Mouse (Mus musculus): ENCODE data around the gene Wdr31. TPM values are rescaled to one million over a fixed set of nuclear protein-coding genes. Genes with fewer than 3 reads are reported as not detected.

Wdr31 gene
- polyA plus RNA-seq, 1 experiment from 2014 or later = 12.0 TPM

DNA sequence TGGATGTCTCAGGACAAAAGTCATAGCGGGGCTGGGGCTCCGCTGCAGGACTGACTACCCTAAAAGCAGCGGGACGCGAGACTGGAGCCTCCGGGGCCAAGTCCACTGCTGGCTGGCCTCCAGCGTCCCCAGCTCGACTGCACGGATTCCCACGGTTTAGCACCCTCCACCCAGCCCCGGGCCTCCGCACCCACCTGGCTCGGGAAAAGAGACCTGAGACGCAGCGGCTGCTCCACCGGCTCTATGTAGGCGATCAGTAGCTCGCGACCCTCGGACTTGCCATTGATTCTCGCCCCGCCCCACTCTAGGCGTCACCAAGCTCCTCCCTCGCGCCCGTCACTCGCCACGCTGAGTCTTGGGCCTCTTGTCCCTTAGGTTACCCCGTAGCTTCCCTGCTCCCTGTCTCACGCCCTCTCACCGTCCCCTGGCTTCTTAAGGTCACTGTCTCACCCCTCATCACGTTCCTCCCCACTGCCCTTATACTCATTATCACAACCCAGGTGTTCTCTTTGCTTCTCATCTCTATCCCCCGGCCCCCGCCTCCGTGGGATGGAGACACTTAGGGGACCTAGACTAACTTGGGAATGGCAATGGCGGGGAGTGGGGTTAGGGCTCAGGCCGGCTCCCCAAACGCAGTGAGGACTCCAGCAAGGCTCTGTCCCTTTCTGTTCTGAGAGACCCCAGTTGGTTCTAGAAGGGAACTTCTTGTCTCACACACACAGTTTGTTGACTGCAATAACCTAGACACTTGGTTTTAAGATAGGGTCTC is 31.5 kb upstream of the Wdr31 start:
- H3K36me3 ChIP-seq (ENCODE audit: control insufficient read depth, insufficient read depth, low read length) = peaks cover 23% of the 10 kb centered on the region
- H3K27ac ChIP-seq (ENCODE audit: low read depth) = peak overlapping the region; percentile 84
- ATAC-seq (replicated peaks; ENCODE audit: low FRiP score, low TSS enrichment, low read depth) = peak; percentile 90
- H3K27me3 ChIP-seq (replicated peaks; ENCODE audit: control insufficient read depth, insufficient read depth, low read length) = no peaks in the 10 kb centered on the region
- peak; percentile 97 for DNase-seq (ENCODE audit: low spot score)
- H3K9ac ChIP-seq (ENCODE audit: low read length) = peak overlapping the region; percentile 70
- no peaks in the 10 kb centered on the region for H3K9me3 ChIP-seq (ENCODE audit: control insufficient read depth, low read length)
- H3K4me1 ChIP-seq (replicated peaks; ENCODE audit: control insufficient read depth, insufficient read depth, low read length) = 0 out of 2 replicates have a peak, but pooled peaks cover 5% of the 10 kb centered on the region
- 3% methylated on average over 38 of the region's 38 CpGs for WGBS
- H3K4me3 ChIP-seq (ENCODE audit: low read depth, low read length) = peak overlapping the region; percentile 85
- H3K4me2 ChIP-seq (ENCODE audit: low read length) = peak overlapping the region; percentile 60

DNA sequence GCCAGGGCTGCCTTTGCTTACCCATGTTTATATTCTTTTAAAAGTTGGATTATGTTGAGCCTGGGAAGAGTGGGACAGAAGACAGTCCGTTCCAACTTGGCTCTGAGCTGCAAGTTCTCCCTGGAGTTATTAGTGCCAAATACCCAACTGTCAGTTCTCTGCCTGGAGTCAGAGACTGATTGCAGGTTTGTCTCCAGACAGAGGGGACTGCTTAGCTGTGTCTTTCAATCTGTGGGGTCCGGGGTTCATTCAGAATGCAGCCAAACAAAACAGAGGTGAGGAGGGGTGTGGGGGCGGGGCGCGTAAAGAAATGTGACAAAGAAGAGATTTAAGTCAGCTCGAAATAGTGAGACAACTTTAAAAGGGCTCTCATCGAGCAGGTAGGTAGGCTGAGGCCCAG is 30.8 kb upstream of the Wdr31 start:
- Histone ChIP-seq H3K27ac (ENCODE audit: low read depth) (peak overlapping the region; percentile 84), H3K9ac (ENCODE audit: low read length) (peak overlapping the region; percentile 70), H3K9me3 (ENCODE audit: control insufficient read depth, low read length) (no peaks in the 10 kb centered on the region), H3K27me3 (replicated peaks; ENCODE audit: control insufficient read depth, insufficient read depth, low read length) (no peaks in the 10 kb centered on the region), H3K36me3 (ENCODE audit: control insufficient read depth, insufficient read depth, low read length) (peaks cover 20% of the 10 kb centered on the region), H3K4me3 (ENCODE audit: low read depth, low read length) (peak overlapping the region; percentile 85), H3K4me2 (ENCODE audit: low read length) (peak overlapping the region; percentile 60), H3K4me1 (replicated peaks; ENCODE audit: control insufficient read depth, insufficient read depth, low read length) (0 out of 2 replicates have a peak, but pooled peaks cover 5% of the 10 kb centered on the region)
- no peak for ATAC-seq (replicated peaks; ENCODE audit: low FRiP score, low TSS enrichment, low read depth)
- WGBS = 3% methylated on average over 7 of the region's 7 CpGs
- no peak for DNase-seq (ENCODE audit: low spot score)

DNA sequence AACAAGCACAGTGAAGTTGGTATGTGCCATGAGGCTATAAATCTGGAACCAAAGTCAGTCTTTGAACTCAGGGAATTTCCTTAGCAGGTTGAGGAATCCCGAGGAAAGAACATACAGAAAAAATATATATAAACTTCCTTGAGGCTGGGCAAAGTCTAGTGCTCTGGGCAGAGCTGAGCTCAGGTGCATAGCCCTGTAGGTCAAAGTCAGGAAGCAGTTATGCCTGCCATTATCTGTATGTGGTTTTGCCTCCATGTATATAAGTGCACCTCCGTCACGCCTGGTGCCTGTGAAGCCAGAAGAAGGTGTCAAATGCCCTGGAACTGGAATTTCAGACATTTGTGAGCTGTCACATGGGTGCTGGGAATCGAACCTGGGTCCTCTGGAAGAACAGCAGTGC is 30.1 kb upstream of the Wdr31 start:
- 77% methylated on average over 4 of the region's 4 CpGs for WGBS
- Histone ChIP-seq H3K4me3 (ENCODE audit: low read depth, low read length) (peak overlapping the region; percentile 85; the same call in 1 of the 2 replicates), H3K9ac (ENCODE audit: low read length) (no peak overlapping the region), H3K36me3 (ENCODE audit: control insufficient read depth, insufficient read depth, low read length) (peaks cover 20% of the 10 kb centered on the region), H3K4me1 (replicated peaks; ENCODE audit: control insufficient read depth, insufficient read depth, low read length) (0 out of 2 replicates have a peak, but pooled peaks cover 5% of the 10 kb centered on the region), H3K4me2 (ENCODE audit: low read length) (peak overlapping the region; percentile 60), H3K27ac (ENCODE audit: low read depth) (no peak overlapping the region), H3K27me3 (replicated peaks; ENCODE audit: control insufficient read depth, insufficient read depth, low read length) (no peaks in the 10 kb centered on the region), H3K9me3 (ENCODE audit: control insufficient read depth, low read length) (no peaks in the 10 kb centered on the region)
- no peak for DNase-seq (ENCODE audit: low spot score)
- no peak for ATAC-seq (replicated peaks; ENCODE audit: low FRiP score, low TSS enrichment, low read depth)

DNA sequence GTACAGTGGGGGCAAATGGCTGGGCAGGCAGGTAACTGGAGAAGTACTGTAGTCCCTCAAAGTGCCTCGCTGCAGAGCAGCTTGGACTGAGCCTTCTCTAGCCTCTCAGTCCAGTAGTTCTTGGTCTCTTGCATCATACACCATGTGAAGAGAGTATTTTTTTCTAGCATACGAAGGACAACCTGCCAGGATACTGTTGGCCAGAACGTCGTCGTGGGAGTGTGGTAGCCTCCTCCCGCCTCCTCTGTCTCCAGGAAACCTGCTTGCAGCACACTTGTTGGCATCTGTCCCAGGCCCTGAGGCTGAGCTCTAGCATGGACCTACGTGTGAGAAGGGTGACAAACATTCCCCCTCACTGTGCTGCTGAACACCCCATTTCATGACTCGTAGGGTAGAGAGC is 26.1 kb upstream of the Wdr31 start:
- DNase-seq (ENCODE audit: low spot score) = no peak
- H3K27ac ChIP-seq (ENCODE audit: low read depth) = no peak overlapping the region
- no peak for ATAC-seq (replicated peaks; ENCODE audit: low FRiP score, low TSS enrichment, low read depth)

DNA sequence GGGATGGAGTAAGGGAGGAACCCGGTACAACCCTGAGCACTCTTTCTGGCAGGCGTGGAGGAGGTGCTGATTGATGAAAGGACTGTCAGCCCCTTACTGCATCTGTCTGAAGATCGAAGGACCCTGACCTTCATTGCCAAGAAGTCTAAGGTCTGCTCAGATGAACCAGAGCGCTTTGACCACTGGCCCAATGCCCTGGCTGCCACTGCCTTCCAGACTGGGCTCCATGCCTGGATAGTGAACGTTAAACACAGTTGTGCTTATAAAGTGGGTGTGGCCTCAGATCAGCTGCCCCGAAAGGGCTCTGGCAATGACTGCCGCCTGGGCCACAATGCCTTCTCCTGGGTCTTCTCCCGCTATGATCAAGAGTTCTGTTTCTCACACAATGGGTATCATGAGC is 25.2 kb upstream of the Wdr31 start:
- Histone ChIP-seq H3K27me3 (replicated peaks; ENCODE audit: control insufficient read depth, insufficient read depth, low read length) (no peaks in the 10 kb centered on the region), H3K9ac (ENCODE audit: low read length) (no peak overlapping the region), H3K36me3 (ENCODE audit: control insufficient read depth, insufficient read depth, low read length) (peaks cover 20% of the 10 kb centered on the region), H3K4me3 (ENCODE audit: low read depth, low read length) (no peak overlapping the region), H3K9me3 (ENCODE audit: control insufficient read depth, low read length) (no peaks in the 10 kb centered on the region), H3K4me1 (replicated peaks; ENCODE audit: control insufficient read depth, insufficient read depth, low read length) (no peaks in the 10 kb centered on the region), H3K4me2 (ENCODE audit: low read length) (no peak overlapping the region), H3K27ac (ENCODE audit: low read depth) (no peak overlapping the region)
- 70% methylated on average over 8 of the region's 8 CpGs for WGBS
- ATAC-seq (replicated peaks; ENCODE audit: low FRiP score, low TSS enrichment, low read depth) (no peak), DNase-seq (ENCODE audit: low spot score) (no peak)

More for the DNA sequence above, 26.1 kb upstream of the Wdr31 start:
- H3K36me3 ChIP-seq (ENCODE audit: control insufficient read depth, insufficient read depth, low read length) = peaks cover 20% of the 10 kb centered on the region
- no peak overlapping the region for H3K9ac ChIP-seq (ENCODE audit: low read length)
- H3K9me3 ChIP-seq (ENCODE audit: control insufficient read depth, low read length) = no peaks in the 10 kb centered on the region
- no peaks in the 10 kb centered on the region for H3K27me3 ChIP-seq (replicated peaks; ENCODE audit: control insufficient read depth, insufficient read depth, low read length)
- 0 out of 2 replicates have a peak, but pooled peaks cover 2% of the 10 kb centered on the region for H3K4me1 ChIP-seq (replicated peaks; ENCODE audit: control insufficient read depth, insufficient read depth, low read length)
- H3K4me3 ChIP-seq (ENCODE audit: low read depth, low read length) = no peak overlapping the region
- whole genome bisulfite sequencing = 67% methylated on average over 8 of the region's 8 CpGs
- no peak overlapping the region for H3K4me2 ChIP-seq (ENCODE audit: low read length)

DNA sequence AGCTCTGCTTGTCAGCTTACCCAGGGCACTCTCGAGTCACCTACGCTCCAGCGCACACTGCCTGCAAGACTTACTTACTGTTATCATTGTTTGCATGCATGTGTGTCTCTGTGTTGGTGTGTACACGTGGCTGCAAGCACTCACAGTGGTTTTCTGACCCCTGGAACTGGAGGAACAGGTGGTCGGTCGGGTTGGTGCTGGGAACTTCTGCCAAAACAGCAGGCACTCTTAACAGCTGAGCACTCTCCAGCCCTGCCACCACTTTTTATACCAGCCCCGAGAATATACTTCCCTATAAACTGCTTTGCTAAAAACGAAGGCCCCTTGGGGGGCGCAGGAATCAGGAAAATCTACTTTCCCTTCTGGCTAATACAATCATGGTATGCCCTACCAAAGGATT is 23.5 kb upstream of the Wdr31 start:
- DNase-seq (ENCODE audit: low spot score) (no peak), ATAC-seq (replicated peaks; ENCODE audit: low FRiP score, low TSS enrichment, low read depth) (no peak)
- WGBS = 71% methylated on average over 9 of the region's 9 CpGs
- H3K4me2 ChIP-seq (ENCODE audit: low read length) = no peak overlapping the region
- no peak overlapping the region for H3K27ac ChIP-seq (ENCODE audit: low read depth)
- H3K9me3 ChIP-seq (ENCODE audit: control insufficient read depth, low read length) = no peaks in the 10 kb centered on the region
- H3K4me3 ChIP-seq (ENCODE audit: low read depth, low read length) = no peak overlapping the region
- H3K36me3 ChIP-seq (ENCODE audit: control insufficient read depth, insufficient read depth, low read length) = peaks cover 14% of the 10 kb centered on the region
- no peaks in the 10 kb centered on the region for H3K27me3 ChIP-seq (replicated peaks; ENCODE audit: control insufficient read depth, insufficient read depth, low read length)
- H3K4me1 ChIP-seq (replicated peaks; ENCODE audit: control insufficient read depth, insufficient read depth, low read length) = no peaks in the 10 kb centered on the region
- H3K9ac ChIP-seq (ENCODE audit: low read length) = no peak overlapping the region

DNA sequence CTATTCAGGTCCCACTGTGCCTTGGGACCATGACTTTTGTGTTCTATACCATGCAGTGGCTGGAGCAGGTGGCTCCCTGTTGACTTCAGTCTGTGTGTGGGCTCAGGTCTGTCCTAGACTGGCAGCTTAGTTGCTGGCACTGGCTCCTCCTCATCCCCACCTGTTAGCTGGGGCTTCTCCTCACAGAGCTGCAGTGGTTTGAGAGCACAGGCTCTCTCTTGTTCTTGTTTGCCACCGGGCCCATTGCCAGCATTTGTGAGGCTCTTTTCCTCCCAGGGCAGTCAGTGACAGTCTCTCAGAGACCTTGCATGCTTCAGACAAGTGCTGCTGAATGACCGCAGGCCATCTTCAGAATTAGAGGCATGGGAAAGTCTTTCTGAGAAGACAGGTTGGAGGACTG is 22.0 kb upstream of the Wdr31 start:
- ATAC-seq (replicated peaks; ENCODE audit: low FRiP score, low TSS enrichment, low read depth) (no peak), DNase-seq (ENCODE audit: low spot score) (no peak)
- no peak overlapping the region for H3K27ac ChIP-seq (ENCODE audit: low read depth)
- no peaks in the 10 kb centered on the region for H3K36me3 ChIP-seq (ENCODE audit: control insufficient read depth, insufficient read depth, low read length)
- 79% methylated on average over 2 of the region's 2 CpGs for whole genome bisulfite sequencing
- no peaks in the 10 kb centered on the region for H3K27me3 ChIP-seq (replicated peaks; ENCODE audit: control insufficient read depth, insufficient read depth, low read length)
- H3K4me3 ChIP-seq (ENCODE audit: low read depth, low read length) = no peak overlapping the region
- no peak overlapping the region for H3K9ac ChIP-seq (ENCODE audit: low read length)
- H3K9me3 ChIP-seq (ENCODE audit: control insufficient read depth, low read length) = no peaks in the 10 kb centered on the region
- H3K4me1 ChIP-seq (replicated peaks; ENCODE audit: control insufficient read depth, insufficient read depth, low read length) = no peaks in the 10 kb centered on the region
- no peak overlapping the region for H3K4me2 ChIP-seq (ENCODE audit: low read length)

DNA sequence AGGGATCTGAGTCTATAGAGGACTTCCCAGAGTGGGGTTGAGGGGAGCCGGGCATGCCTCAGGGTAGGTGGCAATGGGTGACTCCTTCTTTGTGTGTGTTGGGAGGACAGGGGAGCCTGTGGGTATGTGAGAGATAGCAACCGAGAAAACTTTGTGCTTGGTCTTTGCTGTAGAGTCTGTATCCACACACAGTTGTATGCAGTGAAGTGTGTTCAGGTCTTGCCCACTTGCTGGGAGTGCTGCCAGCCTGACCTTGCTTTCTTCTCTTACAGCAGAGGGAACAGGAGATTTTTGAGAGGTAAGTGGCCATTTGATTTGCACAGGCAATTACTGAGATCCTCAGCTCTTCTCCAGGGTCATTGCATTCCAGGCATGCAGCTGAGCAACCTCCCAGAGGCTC is 17.2 kb upstream of the Wdr31 start:
- no peak overlapping the region for H3K9ac ChIP-seq (ENCODE audit: low read length)

DNA sequence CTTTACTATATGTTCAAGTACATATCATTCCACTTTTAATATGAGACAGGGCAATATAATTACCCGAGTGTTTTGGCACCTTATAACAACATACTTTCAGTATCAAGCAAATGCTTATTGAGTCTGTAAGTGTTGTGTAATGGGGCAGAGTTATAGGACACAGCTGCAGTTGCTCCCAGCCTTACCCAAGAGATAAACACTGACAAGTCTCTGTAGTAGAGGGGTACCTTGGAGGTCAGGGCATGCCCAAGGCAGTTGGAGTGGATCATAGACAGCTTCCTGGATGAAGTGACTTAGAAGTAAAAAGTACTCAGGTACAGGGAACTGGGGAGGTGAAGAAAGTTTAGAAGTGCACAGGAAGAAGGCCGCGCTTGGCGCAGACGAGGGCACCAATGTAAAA is 16.5 kb upstream of the Wdr31 start:
- 87% methylated on average over 5 of the region's 5 CpGs for WGBS

More for the DNA sequence above, 17.2 kb upstream of the Wdr31 start:
- 0 out of 2 replicates have a peak, but pooled peaks cover 4% of the 10 kb centered on the region for H3K36me3 ChIP-seq (ENCODE audit: control insufficient read depth, insufficient read depth, low read length)
- no peak overlapping the region for H3K27ac ChIP-seq (ENCODE audit: low read depth)
- 92% methylated on average over 2 of the region's 2 CpGs for WGBS
- H3K9me3 ChIP-seq (ENCODE audit: control insufficient read depth, low read length) = no peaks in the 10 kb centered on the region
- no peaks in the 10 kb centered on the region for H3K4me1 ChIP-seq (replicated peaks; ENCODE audit: control insufficient read depth, insufficient read depth, low read length)
- no peaks in the 10 kb centered on the region for H3K27me3 ChIP-seq (replicated peaks; ENCODE audit: control insufficient read depth, insufficient read depth, low read length)
- no peak for DNase-seq (ENCODE audit: low spot score)
- ATAC-seq (replicated peaks; ENCODE audit: low FRiP score, low TSS enrichment, low read depth) = no peak
- H3K4me3 ChIP-seq (ENCODE audit: low read depth, low read length) = no peak overlapping the region
- no peak overlapping the region for H3K4me2 ChIP-seq (ENCODE audit: low read length)

More for the DNA sequence above, 16.5 kb upstream of the Wdr31 start:
- Histone ChIP-seq H3K4me2 (ENCODE audit: low read length) (no peak overlapping the region), H3K9ac (ENCODE audit: low read length) (no peak overlapping the region), H3K9me3 (ENCODE audit: control insufficient read depth, low read length) (no peaks in the 10 kb centered on the region), H3K27ac (ENCODE audit: low read depth) (no peak overlapping the region), H3K36me3 (ENCODE audit: control insufficient read depth, insufficient read depth, low read length) (0 out of 2 replicates have a peak, but pooled peaks cover 4% of the 10 kb centered on the region), H3K27me3 (replicated peaks; ENCODE audit: control insufficient read depth, insufficient read depth, low read length) (no peaks in the 10 kb centered on the region), H3K4me1 (replicated peaks; ENCODE audit: control insufficient read depth, insufficient read depth, low read length) (no peaks in the 10 kb centered on the region), H3K4me3 (ENCODE audit: low read depth, low read length) (no peak overlapping the region)
- ATAC-seq (replicated peaks; ENCODE audit: low FRiP score, low TSS enrichment, low read depth) (no peak), DNase-seq (ENCODE audit: low spot score) (no peak)
